Mouse (Mus musculus) liver (tissue): ENCODE results near the gene Fam78a.

Experiments used
- DNase-seq: peaks from one replicate; pipeline ENCODE4 v3.0.0-alpha.2; 2020; ENCODE audit warnings: mixed read lengths

The Fam78a gene

GRCm38 (mm10) chr2:32037279-32037858, 47.3 kb downstream of the Fam78a start:
- DNase-seq, result no peak

GRCm38 (mm10) chr2:32034206-32034605, 50.5 kb downstream of the Fam78a start:
- no peak for DNase-seq

GRCm38 (mm10) chr2:32033436-32033835, 51.2 kb downstream of the Fam78a start:
- DNase-seq, result no peak

GRCm38 (mm10) chr2:32029636-32030035, 55.0 kb downstream of the Fam78a start:
- no peak for DNase-seq

GRCm38 (mm10) chr2:32024372-32024771, 60.3 kb downstream of the Fam78a start:
- DNase-seq, result no peak

- no peak for DNase-seq
Measured at GRCm38 (mm10) chr2:32020229-32020628, 64.4 kb downstream of the Fam78a start.

GRCm38 (mm10) chr2:32019704-32020103, 65.0 kb downstream of the Fam78a start:
- no peak for DNase-seq

- DNase-seq, result no peak
Measured at GRCm38 (mm10) chr2:32008716-32009115, 75.9 kb downstream of the Fam78a start.

- no peak for DNase-seq
Measured at GRCm38 (mm10) chr2:32008311-32008710, 76.3 kb downstream of the Fam78a start.
